Mouse (Mus musculus) megakaryocyte-erythroid progenitor cell, adult 5-6 weeks (primary cell): ENCODE data around the gene Aimp2. TPM values are rescaled to one million over a fixed set of nuclear protein-coding genes. Genes with fewer than 3 reads are reported as not detected.
A peak's percentile ranks its signal among the peaks of the same experiment; 100 is the strongest.

ENCODE experiments used
- ATAC-seq: replicated peaks from 2 replicates; pipeline ENCODE4 v1.8.0; 2016; ENCODE audit warnings: mild to moderate bottlenecking, inconsistent platforms; ENCODE audit not compliant: severe bottlenecking, poor library complexity, low FRiP score, low TSS enrichment
- total RNA-seq, 2 experiments: library from RNA; stranded (forward) in 1 of 2; stranded (reverse) in 1 of 2; fragments of 200-1000, 215-1000 nt in 1 of 2; fragments of >200 nt in 1 of 2; fragmentation: Nextera tagmentation in 1 of 2; gene quantifications; 2 replicates each; pipeline ENCODE4 v1.2.3; 2014 to 2017

Gene Aimp2
- total RNA-seq (2014; fragmentation: Nextera tagmentation) (81.7 and 111 TPM in 2 replicates), total RNA-seq (2017) (96.0 and 132 TPM in 2 replicates)

DNA sequence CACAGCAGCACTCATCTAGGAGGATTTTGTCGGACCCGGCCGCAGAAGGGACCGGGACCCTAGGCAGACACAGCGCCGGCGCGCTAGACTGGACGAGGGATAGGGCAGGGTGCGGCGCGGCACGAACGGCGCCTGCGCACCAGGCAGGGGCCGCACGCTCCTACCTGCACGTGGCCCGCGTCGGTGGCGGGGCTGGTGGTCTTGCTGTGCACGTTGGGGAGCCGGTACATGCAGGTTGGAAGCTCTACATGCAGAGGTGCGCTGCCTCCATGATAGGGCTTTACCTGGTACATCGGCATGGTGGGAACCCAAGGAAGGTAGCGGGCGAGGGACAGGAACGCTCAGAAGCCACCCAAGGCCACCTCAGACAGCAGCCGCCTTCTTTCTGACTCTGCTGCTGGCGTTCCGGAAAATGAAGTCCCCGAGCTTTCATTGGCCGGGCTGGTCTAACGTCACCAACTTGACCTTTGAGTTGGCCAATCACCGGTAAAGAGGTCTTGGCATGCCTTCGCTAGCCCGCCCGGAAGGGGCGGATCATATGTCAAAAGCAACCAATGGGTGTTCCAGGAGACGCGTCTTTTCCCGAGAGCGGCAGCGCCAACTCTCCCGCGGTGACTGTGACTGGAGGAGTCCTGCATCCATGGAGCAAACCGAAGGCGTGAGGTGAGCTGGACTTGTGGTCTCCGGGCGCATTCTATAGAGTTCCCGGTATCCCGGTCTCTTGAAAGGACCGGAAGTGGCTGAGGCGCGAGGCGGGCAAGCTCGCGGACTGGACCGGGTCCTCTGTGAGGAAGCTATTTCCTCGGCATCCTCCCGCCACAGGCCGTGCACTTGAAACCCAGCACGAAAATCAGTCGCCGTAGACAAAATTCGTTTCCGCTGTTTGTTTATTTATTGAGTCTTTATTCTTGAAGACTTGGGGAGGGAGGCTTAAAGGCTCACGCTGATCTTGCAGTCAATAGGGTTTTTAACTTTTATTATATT, at the start of gene Aimp2, which contains the start of gene Pms2:
Aimp2 (minus strand) TSS at position 431 of the 984 bp plus-strand sequence.
Pms2 (plus strand) TSS at position 548 of the 984 bp plus-strand sequence.
- peak; percentile 95 for ATAC-seq

DNA sequence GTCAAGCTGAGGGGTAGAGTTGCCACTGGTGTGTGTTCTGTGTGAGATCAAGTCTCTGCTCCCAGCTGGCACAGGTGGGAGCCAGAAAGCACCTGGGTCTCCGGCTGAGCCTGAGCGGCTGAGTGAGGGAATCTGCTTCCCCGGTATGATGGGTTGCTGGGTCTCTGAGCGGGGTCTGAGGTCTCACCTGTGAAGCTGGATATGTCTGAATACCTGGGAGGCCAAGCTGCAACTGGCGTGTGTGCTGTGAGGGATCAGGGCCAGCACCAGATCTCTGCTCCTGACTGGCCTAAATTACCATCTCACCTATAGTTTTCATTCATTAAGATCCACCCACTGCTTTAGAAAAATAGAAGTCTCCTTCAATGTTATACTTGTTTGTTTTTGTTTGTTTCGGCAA, 47.5 kb upstream of the Aimp2 start:
- no peak for ATAC-seq

DNA sequence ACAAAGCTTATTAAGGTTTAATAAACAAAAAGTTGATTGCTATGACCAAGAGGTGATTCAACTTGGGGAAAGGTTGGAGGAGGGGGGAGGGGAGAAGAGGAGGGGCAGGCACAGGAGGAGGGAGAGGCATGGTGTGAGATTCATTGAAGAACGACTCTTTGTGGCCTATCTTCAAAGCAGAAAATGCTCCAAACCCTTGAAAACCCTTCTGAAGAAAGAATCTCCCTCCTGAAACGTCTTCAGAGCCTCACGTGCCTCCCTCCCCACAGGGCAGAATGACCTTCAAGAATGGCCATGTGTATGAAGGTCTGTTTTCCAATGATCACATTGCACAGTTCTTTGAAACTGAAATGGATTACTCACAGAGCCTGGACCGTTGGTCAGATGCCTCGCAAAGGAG, 40.4 kb upstream of the Aimp2 start:
- no peak for ATAC-seq

DNA sequence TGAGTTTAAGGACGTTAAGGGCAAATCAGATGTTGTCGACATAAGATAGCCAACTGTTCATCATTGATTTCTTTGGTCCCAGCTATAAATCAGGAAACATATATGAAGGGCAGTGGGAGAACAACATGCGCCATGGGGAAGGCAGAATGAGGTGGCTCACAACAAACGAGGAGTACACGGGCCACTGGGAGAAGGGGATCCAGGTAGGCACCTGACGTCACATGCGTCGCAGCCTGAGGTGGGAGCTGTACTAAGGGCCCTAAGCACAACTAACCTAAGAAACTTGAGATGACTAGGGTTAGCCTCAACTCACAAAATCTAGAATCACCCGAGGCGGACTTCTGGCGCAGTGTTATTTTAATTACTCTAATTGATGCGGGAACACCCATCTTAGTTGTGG, 38.7 kb upstream of the Aimp2 start:
- no peak for ATAC-seq

DNA sequence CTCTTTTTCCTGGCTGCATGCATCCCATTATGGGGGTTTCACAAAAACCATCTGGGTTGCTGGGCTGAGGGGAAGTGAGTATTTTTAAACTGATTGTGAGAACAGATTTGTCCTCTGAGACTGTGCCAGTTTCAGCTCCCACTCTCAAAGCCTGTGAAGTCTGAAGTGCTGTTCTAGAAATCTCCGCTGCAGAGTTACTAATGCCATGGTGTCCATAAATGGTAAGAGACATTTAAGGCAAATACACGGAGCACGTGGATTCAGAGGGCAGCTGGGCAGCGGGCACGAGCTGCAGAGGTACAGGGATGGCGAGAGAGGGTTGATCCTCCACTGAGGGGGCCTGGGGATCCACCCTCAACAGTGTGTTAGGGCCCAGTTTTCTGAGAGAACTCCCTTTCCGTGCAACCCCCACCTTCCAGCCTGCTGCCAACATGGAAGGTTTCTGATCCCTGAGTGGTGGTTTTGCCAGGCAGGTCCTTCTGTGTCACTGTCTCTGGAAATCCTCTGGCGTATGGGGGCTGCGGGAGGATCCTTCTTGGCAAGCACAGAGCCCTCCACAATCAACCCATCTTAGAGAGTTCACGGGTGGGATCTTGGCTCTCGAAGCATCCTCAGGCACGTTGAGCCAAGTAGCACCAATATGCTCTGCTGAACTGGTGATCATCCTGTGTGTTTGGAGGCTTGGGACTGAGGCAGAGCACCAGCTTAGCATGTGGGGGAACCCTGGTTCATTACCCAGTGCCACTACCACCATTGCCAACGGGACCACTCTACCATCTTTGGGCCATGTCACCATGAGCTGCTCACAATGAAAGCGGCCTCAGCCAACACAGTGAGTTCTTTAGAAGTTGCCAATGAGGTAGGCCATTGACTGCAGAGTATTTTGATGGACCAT, 33.8 kb upstream of the Aimp2 start:
- ATAC-seq, result no peak

DNA sequence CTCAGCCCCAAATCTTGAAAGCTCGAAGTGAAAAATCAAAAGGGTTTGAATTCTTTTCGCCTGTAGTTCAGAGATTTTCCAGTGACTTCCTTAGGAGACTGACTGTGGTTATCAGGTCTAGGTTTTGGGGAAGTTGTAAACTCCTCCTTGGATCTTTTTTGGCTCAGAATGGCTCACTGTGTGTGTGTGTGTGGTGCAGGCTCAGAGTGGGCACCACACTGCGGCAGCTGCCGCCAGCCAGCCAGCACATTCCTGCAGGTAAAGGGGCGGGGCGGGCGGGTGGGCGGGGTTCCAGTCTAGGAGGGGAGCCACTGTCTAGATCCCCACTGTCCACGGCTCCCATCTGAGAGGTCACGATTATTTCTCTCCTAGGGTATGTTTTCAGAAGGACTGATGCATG, 31.9 kb upstream of the Aimp2 start:
- ATAC-seq, result no peak

DNA sequence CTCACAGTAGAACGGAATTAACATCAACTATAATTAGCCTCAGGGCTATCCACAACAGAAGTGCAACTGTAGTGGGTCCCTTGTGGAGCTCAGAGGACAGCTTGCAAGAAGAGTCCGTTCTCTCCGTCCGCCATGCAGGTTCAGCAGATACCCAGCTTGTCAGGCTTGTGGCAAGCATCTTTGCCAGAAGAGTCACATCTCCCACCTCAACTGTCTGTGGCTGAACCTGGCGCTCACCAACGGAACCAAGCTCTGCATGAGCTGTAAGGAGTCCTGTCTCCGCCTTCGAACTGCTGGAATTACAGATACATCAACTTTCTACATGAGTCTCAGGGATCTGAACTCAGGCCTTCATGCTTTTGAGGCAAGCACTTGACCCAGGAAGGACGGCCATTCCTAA, 26.5 kb upstream of the Aimp2 start:
- no peak for ATAC-seq

DNA sequence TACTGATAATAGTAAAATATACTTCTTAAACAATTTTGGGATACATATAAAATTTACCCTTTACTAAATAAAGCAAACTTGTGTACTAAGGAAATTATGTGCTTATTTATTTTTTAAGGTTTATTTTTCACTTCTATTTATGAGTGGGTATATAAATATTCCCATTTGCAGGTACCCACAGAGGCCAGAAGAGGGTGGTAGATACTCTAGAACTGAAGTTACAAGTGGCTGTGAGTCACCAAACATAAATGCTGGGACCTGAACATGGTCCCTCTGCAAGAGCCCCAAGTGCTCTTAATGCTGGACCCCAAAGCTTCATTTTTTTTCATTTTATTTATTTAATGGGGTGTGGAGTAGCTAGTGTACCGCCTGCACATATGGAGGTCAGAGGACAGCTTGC, 24.2 kb upstream of the Aimp2 start:
- ATAC-seq, result peak; percentile 58; the same call in 1 of the 2 replicates

DNA sequence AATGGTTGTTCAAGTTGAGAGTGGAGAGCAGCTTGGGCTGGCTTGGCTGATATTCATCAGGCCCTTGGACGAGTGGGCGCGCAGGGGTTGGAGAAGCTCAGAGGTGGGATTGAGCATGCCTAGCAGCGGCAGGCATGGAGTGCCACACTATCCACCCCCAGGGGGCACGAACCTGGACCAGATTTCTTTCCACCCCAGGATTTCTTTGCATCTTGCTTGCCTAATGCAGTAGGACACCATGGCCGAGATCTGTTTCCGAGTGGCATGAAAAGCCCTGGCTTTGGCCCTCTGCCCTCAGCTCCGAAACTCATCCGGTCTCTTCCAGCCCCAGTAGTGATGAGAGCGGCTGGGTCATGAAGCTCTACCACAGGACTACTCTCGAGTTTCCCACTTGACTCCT, 23.8 kb upstream of the Aimp2 start:
- ATAC-seq, result no peak

DNA sequence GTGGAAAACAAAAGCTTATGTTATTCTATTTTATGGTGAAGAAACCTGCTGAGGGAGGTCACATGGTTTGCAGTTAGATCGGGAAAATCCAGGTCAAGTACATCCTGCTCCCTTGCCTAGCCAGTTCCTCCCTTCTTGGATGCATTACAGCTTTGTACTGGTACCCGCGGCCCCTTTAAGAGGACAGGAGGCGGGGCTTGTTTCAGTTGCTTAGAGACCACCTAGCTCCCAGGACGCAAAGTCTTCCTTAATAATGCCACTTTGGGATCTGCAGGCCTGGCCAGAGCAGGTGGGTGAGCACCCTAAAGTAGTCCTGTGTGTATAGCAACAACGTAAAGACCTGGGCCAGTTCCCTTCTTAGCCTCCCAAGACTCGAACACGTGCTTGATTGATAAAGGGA, 23.2 kb upstream of the Aimp2 start, which contains the start of gene Rsph10b:
Rsph10b (plus strand) TSS at position 205 of the 400 bp plus-strand sequence.
- no peak for ATAC-seq

DNA sequence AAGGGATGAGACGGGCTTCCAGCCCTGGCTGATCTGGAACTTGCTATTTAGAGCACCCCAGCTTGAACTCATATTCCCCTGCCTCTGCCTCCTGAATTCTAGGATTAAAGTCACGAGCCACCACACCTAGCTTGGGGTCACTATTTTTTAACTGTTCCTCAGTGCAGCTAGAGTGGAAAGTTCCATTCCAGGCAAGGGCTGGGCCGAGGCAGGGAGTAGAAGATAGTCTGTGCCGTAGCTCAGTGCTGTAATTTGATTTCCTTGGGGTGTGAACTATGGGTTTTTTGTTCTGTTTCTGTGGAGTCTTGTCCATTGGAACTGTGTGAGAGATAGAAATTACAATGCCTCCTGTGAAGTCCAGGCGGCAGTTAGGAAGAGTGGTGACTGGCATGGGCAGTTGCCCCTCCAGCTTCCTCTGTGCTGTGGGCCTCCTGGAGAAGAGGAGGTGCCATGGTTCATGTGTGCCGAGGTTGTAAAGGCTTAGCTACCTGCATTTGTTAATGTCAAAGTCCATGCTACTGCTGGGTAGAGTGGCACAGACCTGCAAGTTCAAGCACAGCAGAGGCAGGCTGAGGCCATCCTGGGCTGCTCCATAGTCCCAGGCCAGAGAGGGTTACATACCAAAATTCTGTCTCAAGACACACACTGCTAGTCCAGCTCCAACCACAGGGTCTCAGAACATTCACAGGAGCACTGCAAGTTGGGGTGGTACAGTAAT, 22.4 kb upstream of the Aimp2 start:
- ATAC-seq, result no peak

DNA sequence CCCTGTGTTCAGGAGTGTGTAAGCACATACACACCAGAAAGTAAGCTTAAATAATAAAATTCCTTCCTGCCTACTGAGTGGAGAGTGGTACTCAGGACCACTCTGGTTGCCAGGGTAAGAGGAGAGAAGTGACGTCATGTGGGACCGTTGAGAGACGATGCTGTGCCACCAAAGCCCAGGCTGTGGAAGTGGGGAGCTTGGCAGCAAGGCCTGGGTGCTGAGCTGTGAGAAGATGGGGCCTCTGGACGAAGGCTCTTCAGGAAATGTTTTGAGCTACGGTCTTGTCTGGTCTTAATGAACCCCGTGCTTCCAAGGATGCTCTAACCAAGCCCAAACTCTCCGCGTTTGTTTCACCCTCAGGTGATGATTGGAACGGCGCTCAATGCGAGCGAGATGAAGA, 21.0 kb upstream of the Aimp2 start:
- no peak for ATAC-seq

DNA sequence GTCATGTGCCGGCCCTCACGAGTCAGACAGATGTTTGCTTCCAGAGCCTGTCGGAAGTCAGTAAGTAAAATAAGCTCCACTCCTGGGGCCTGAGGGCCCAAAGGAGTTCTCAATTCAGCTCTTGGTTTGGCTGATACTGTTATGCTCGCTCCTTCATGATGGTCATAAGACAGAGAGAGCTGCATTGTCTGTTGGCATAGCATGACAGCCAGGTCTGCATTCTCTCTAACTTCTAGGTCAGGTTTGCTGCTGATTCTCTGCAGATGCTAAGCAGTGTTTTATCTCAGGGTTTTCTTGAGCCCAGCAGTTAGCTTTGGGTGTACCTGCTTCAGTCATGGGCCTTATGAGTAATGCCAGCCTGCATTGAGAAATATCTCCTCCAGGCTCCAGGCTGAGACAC, 19.6 kb upstream of the Aimp2 start:
- no peak for ATAC-seq

DNA sequence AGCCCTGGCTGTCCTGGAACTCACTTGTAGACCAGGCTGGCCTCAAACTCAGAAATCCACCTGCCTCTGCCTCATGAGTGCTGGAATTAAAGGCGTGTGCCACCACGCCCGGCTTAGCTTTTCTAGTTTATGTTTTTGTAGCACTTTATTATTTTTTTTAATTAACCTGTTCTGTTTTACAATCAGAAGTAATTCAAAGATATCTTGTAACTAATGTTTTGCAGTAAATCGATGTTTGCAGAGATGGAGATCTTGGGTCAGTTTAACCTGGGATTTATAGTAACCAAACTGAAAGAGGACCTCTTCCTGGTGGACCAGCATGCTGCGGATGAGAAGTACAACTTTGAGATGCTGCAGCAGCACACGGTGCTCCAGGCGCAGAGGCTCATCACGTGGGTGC, 18.2 kb upstream of the Aimp2 start, which contains the start of gene Gm42421:
Gm42421 (plus strand) TSS at position 301 of the 400 bp plus-strand sequence.
- no peak for ATAC-seq

DNA sequence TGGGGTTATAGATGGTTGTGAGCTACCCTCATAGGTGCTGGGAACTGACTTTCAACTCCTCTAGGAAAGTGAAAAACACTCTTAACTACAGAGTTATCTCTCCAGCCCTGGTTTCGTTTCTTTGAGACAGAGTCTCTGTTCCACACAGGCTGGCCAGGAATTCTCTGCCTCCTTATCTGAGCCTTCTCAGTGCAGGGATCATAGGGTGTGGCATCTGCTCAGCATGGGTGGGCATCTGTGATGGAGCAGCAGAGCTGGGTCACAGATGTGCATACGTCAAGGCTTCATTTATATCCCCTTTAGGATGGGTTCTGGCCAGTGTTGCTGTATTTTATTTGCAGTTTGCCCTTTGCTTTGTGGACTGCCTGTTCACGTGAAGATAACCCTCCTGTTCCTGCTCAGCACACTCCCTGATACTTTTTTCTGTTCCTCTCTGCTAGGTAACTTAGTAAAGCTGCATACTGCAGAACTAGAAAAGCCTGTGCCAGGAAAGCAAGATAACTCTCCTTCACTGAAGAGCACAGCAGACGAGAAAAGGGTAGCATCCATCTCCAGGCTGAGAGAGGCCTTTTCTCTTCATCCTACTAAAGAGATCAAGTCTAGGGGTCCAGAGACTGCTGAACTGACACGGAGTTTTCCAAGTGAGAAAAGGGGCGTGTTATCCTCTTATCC, 15.3 kb upstream of the Aimp2 start:
- peak; percentile 96 for ATAC-seq

DNA sequence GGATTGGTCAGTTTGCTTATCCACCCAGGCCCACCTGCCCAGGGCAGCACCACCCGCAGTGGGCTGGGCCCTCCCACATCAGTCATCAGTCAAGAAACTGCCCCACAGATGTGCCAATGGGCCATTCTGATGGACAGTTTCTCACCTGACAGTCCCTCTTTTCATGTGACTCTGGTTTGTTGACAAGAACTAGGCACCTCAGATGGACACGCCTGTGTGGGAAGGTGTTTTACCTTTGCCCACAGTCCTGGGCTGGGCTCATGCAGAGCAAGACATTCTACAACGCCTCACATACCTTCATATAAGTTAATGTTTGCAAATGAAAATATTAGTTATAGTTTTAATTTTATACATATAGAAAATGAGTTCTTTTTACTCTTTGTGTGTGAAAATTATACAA, 8.5 kb upstream of the Aimp2 start:
- no peak for ATAC-seq

DNA sequence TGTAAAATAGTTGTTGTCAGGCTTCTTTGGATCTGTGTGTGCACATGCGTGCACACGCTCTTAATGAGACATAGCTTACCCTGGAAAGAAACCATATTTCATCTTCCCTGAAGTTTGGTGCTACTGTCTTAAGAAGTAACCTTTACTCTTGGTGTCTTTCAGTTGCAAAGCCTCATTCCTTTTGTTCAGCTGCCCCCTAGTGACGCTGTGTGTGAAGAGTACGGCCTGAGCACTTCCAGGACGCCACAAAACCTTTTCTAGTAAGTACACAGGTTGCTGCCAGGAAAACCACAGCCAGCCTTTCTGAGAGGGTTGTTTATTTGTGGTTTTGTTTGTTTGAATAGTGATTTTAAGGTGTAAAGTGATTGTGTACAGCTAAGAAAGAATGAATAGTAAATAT, 7.8 kb upstream of the Aimp2 start:
- ATAC-seq, result peak; percentile 81; the same call in 1 of the 2 replicates

DNA sequence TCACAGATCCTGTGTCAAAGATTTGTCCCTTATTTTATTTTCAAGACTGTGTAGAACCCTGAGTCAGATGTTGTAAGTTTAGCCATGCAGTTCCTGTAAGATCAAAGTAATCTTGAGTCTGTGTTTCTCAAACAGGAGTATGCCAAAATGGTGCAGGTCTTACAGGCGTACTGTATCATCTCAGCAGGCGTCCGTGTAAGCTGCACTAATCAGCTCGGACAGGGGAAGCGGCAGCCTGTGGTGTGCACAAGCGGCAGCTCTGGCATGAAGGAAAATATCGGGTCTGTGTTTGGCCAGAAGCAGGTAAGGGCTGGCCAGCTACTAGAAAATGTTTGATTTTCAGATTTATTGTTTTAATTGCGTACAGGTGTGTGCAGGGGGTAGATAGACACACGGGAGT, 6.6 kb upstream of the Aimp2 start:
- ATAC-seq, result no peak

DNA sequence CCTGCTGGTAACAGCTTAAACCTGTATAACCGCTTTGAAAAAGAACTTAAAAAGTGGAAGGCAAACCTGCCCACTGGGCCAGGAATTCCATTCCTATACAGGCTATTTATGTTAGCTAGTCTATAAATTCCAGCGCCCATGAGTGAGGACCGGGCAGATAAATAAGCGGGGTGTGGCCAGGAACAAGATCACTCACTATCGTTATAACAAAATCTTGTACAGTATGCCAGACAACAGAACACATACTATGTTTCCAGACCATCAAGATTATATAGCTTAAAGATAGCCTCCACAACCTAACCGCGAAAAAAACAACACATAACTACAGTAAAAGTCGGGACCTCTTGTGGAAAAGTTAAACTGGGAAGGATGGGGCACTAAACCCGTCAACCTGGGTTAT, 721 bp downstream of the Aimp2 start:
- ATAC-seq, result 0 out of 2 replicates have a peak, but pooled peaks have one; percentile 16
